8 mouse cellular contexts compared by ENCODE assay signal in the genomic region with DNA sequence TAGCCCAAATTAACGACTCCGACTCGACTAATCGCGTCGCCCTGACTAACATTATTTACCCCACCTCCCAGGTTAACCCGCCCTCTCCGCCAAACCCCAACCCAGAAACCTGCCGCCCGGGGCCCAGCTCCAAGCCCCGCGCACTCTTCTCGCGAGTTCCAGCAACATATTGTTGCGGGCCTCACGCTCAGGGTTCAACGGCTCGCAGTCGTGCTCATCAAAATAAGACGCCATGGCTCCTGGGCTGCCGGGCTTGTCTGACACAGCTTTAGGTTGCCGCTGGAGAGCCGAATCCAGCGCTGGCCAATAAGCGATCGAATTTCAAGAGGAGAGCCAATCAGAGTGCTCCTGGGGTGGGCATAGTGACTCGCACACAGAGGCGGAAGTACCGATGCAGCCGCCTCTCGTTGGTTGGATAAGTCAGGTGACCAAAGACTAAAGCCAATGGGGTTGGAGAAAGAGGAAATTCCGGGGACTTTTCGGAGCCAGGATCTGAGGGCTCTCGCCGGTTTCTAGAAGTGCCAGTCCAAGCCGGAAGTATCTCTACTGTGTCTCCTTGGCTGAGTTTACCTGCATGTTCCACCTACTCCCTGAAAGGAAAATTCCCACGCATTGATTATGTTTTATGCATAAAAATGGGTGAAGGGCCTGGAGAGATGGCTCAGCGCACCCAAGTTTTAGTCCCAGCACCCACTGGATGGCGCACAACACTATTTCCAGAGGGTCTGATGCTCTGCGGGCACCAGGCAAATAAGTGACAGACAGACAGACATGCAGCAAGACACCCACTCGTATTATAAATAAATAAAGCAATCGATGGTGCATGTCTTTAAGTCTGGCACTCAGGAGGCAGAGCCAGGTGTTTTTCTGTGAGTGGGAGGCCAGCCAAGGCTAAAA. TPM values are rescaled to one million over a fixed set of nuclear protein-coding genes. Genes with fewer than 3 reads are reported as not detected.
DNase-seq lines count a peak whose midpoint lies in the region; ATAC-seq and TF ChIP-seq lines count a peak whose summit lies in the region.

No protein-coding gene starts in this region.

- no peaks in the 10 kb centered on the region for H3K27me3 ChIP-seq in G1E (ENCODE audit: insufficient read depth, low read length)
- H3K27me3 ChIP-seq in forebrain, embryonic 16.5 days (replicated peaks; ENCODE audit: control insufficient read depth, insufficient read depth, low read length): no peaks in the 10 kb centered on the region
- no peaks in the 10 kb centered on the region for H3K27me3 ChIP-seq in lung, embryonic 14.5 days (ENCODE audit: insufficient read depth, low read length)
- H3K27me3 ChIP-seq in thymus, adult 2 months (ENCODE audit: control insufficient read depth, insufficient read depth, low read length): no peaks in the 10 kb centered on the region

- H3K9ac ChIP-seq in forebrain, embryonic 16.5 days (replicated peaks; ENCODE audit: low read depth, low read length): peak overlapping the region; percentile 67
- peak overlapping the region; percentile 78 for H3K9ac ChIP-seq in lung, embryonic 14.5 days

- H3K4me1 ChIP-seq in G1E (ENCODE audit: insufficient read depth, low read depth, low read length): peaks cover 72% of the 10 kb centered on the region
- peaks cover 21% of the 10 kb centered on the region for H3K4me1 ChIP-seq in forebrain, embryonic 16.5 days (replicated peaks; ENCODE audit: control insufficient read depth, insufficient read depth, low read length)
- 0 out of 2 replicates have a peak, but pooled peaks cover 4% of the 10 kb centered on the region for H3K4me1 ChIP-seq in lung, embryonic 14.5 days (ENCODE audit: insufficient read depth)
- H3K4me1 ChIP-seq in olfactory bulb, adult 2 months (ENCODE audit: control insufficient read depth, insufficient read depth, low read length): peaks cover 11% of the 10 kb centered on the region
- H3K4me1 ChIP-seq in thymus, adult 2 months (replicated peaks; ENCODE audit: control insufficient read depth, insufficient read depth, low read length): peaks cover 11% of the 10 kb centered on the region

- peak overlapping the region; percentile 68 for H3K27ac ChIP-seq in forebrain, embryonic 16.5 days (ENCODE audit: low read length)
- peak overlapping the region; percentile 90 for H3K27ac ChIP-seq in layer of hippocampus, adult 2 months
- H3K27ac ChIP-seq in lung, embryonic 14.5 days (ENCODE audit: low read depth): peak overlapping the region; percentile 80
- H3K27ac ChIP-seq in olfactory bulb, adult 2 months (ENCODE audit: insufficient read depth, low read depth, low read length): peak overlapping the region; percentile 63; the same call in 1 of the 2 replicates
- peak overlapping the region; percentile 79 for H3K27ac ChIP-seq in thymus, adult 2 months (ENCODE audit: control insufficient read depth, insufficient read depth, low read length)

- WGBS in forebrain, embryonic 16.5 days: under 1% methylated on average over 42 of the region's 42 CpGs
- under 1% methylated on average over 42 of the region's 42 CpGs for WGBS in lung, embryonic 14.5 days
- WGBS in olfactory bulb, adult 2 months: under 1% methylated on average over 42 of the region's 42 CpGs
- WGBS in thymus, adult 2 months: under 1% methylated on average over 42 of the region's 42 CpGs

- H3K36me3 ChIP-seq in G1E (replicated peaks): peaks cover 46% of the 10 kb centered on the region
- H3K36me3 ChIP-seq in forebrain, embryonic 16.5 days (ENCODE audit: control insufficient read depth, insufficient read depth): peaks cover 11% of the 10 kb centered on the region; the same call in 1 of the 2 replicates
- H3K36me3 ChIP-seq in lung, embryonic 14.5 days (ENCODE audit: insufficient read depth): peaks cover 28% of the 10 kb centered on the region
- peaks cover 13% of the 10 kb centered on the region; the same call in 1 of the 2 replicates for H3K36me3 ChIP-seq in thymus, adult 2 months (ENCODE audit: control insufficient read depth, insufficient read depth, low read length)

- TF ChIP-seq CTCF in G1E (IDR thresholded peaks at IDR 0.05; ENCODE audit: low read depth, low read length): no peak
- TF ChIP-seq CTCF in layer of hippocampus, adult 2 months (conservative IDR thresholded peaks at IDR 0.05): peak; percentile 67
- peak; percentile 40 for TF ChIP-seq CTCF in lung, embryonic 14.5 days (IDR thresholded peaks at IDR 0.05; ENCODE audit: low read depth)
- TF ChIP-seq CTCF in olfactory bulb, adult 2 months (IDR thresholded peaks at IDR 0.05; ENCODE audit: insufficient read depth, low read depth, low read length): 0 out of 2 replicates have a peak, but pooled peaks have one; percentile 26
- TF ChIP-seq CTCF in thymus, adult 2 months (IDR thresholded peaks at IDR 0.05; ENCODE audit: borderline replicate concordance, control insufficient read depth, extremely low read depth, insufficient read depth, low read length, poor library complexity): no peak

- DNase-seq in G1E (ENCODE audit: low spot score): peak; percentile 94
- peak; percentile 93 to 98 for DNase-seq in cerebellum, adult 18-20 months
- peak; percentile 92 to 94 for DNase-seq in heart, postnatal 36 days
- DNase-seq in layer of hippocampus, adult 2 months (ENCODE audit: low spot score in 2 of 2): peak; percentile 94 to 98
- DNase-seq in lung, embryonic 14.5 days: peak; percentile 98
- DNase-seq in thymus, adult 2 months: peak; percentile 97

- intact Hi-C loops in heart, postnatal 36 days (cut with DNase I): loop anchor here (2.0 kb wide), 2 partner anchors 16 to 44 kb away; no protein-coding TSS in a partner anchor

- H3K4me3 ChIP-seq in G1E (ENCODE audit: low read depth, low read length): peak overlapping the region; percentile 77
- H3K4me3 ChIP-seq in forebrain, embryonic 16.5 days (replicated peaks; ENCODE audit: low read length): peak overlapping the region; percentile 60
- H3K4me3 ChIP-seq in layer of hippocampus, adult 2 months: peak overlapping the region; percentile 82
- H3K4me3 ChIP-seq in lung, embryonic 14.5 days (ENCODE audit: low read depth, low read length): peak overlapping the region; percentile 82
- peak overlapping the region; percentile 82 for H3K4me3 ChIP-seq in olfactory bulb, adult 2 months (ENCODE audit: insufficient read depth, low read depth, low read length)
- H3K4me3 ChIP-seq in thymus, adult 2 months (ENCODE audit: control insufficient read depth, insufficient read depth, low read length): peak overlapping the region; percentile 70

- H3K4me2 ChIP-seq in forebrain, embryonic 16.5 days (ENCODE audit: low read length): peak overlapping the region; percentile 83
- H3K4me2 ChIP-seq in lung, embryonic 14.5 days: peak overlapping the region; percentile 86

- peak; percentile 85 for ATAC-seq in G1E (ENCODE audit: extremely low read depth, insufficient number of reproducible peaks, low FRiP score, poor library complexity, severe bottlenecking)
- ATAC-seq in forebrain, embryonic 16.5 days: peak; percentile 99
- peak; percentile 98 for ATAC-seq in lung, embryonic 14.5 days (ENCODE audit: insufficient read depth)

- H3K9me3 ChIP-seq in G1E (replicated peaks): no peaks in the 10 kb centered on the region
- H3K9me3 ChIP-seq in forebrain, embryonic 16.5 days (ENCODE audit: control insufficient read depth, low read length): no peaks in the 10 kb centered on the region
- no peaks in the 10 kb centered on the region for H3K9me3 ChIP-seq in lung, embryonic 14.5 days (ENCODE audit: low read depth, low read length)

- TF ChIP-seq POLR2A in olfactory bulb, adult 2 months (IDR thresholded peaks at IDR 0.05; ENCODE audit: insufficient read depth, low read depth, low read length): peak; percentile 89
- TF ChIP-seq POLR2A in thymus, adult 2 months (IDR thresholded peaks at IDR 0.05; ENCODE audit: control insufficient read depth, extremely low read depth, insufficient read depth, low read length, poor library complexity): peak; percentile 73

RNA-seq across cellular contexts. Expression of a gene that starts 4.4 kb away (rescaled TPM):
- total RNA-seq in G1E (2014; fragmentation: Nextera tagmentation): 238 and 244 TPM in 2 replicates
- total RNA-seq in G1E (2017): 153 and 179 TPM in 2 replicates
- 120 and 165 TPM in 2 replicates for polyA plus RNA-seq in G1E (2012)
- 127 and 139 TPM in 2 replicates for polyA plus RNA-seq in forebrain, embryonic 16.5 days (2015; fragmentation: Nextera tagmentation; extraction: Ambion mirVana)
- 10 to 100 TPM; 42.8 to 47.6 TPM for total RNA-seq in heart, postnatal 36 days (2021)
- total RNA-seq in layer of hippocampus, adult 2 months (2021): 10 to 100 TPM; 74.7 to 86.1 TPM
- 105 and 116 TPM in 2 replicates for polyA plus RNA-seq in lung, embryonic 14.5 days (2014; fragmentation: Nextera tagmentation; extraction: Ambion mirVana)
- not detected in 2 replicates for polyA plus RNA-seq in olfactory bulb, adult 2 months (2012; ENCODE audit: insufficient read depth, insufficient read length, low replicate concordance, missing spikeins)
- 90.7 and 98.9 TPM in 2 replicates for polyA plus RNA-seq in thymus, adult 2 months (2012; rRNA removed)

RNA-seq across cellular contexts. Expression of a gene that starts 7.1 kb away (rescaled TPM):
- 5.5 and 6.0 TPM in 2 replicates for total RNA-seq in G1E (2014; fragmentation: Nextera tagmentation)
- total RNA-seq in G1E (2017): 0.55 and 1.2 TPM in 2 replicates
- 5.1 and 5.6 TPM in 2 replicates for polyA plus RNA-seq in G1E (2012)
- polyA plus RNA-seq in forebrain, embryonic 16.5 days (2015; fragmentation: Nextera tagmentation; extraction: Ambion mirVana): 17.9 and 21.0 TPM in 2 replicates
- 10 to 100 TPM; 19.3 to 22.6 TPM for total RNA-seq in heart, postnatal 36 days (2021)
- total RNA-seq in layer of hippocampus, adult 2 months (2021): 10 to 100 TPM in 1 of 2 experiments, 1 to 10 TPM in 1; 9.6 to 11.3 TPM
- 10.3 and 10.4 TPM in 2 replicates for polyA plus RNA-seq in lung, embryonic 14.5 days (2014; fragmentation: Nextera tagmentation; extraction: Ambion mirVana)
- not detected in 2 replicates for polyA plus RNA-seq in olfactory bulb, adult 2 months (2012; ENCODE audit: insufficient read depth, insufficient read length, low replicate concordance, missing spikeins)
- polyA plus RNA-seq in thymus, adult 2 months (2012; rRNA removed): 14.4 and 19.4 TPM in 2 replicates

RNA-seq across cellular contexts. Expression of a gene that starts 15.3 kb away (rescaled TPM):
- total RNA-seq in G1E (2014; fragmentation: Nextera tagmentation): 71.0 and 74.9 TPM in 2 replicates
- 26.4 and 29.7 TPM in 2 replicates for total RNA-seq in G1E (2017)
- 33.9 and 34.7 TPM in 2 replicates for polyA plus RNA-seq in G1E (2012)
- polyA plus RNA-seq in forebrain, embryonic 16.5 days (2015; fragmentation: Nextera tagmentation; extraction: Ambion mirVana): 19.7 and 20.9 TPM in 2 replicates
- total RNA-seq in heart, postnatal 36 days (2021): 10 to 100 TPM in 1 of 2 experiments, 1 to 10 TPM in 1; 9.8 to 11.3 TPM
- 10 to 100 TPM; 17.4 to 19.0 TPM for total RNA-seq in layer of hippocampus, adult 2 months (2021)
- polyA plus RNA-seq in lung, embryonic 14.5 days (2014; fragmentation: Nextera tagmentation; extraction: Ambion mirVana): 25.5 and 29.7 TPM in 2 replicates
- polyA plus RNA-seq in olfactory bulb, adult 2 months (2012; ENCODE audit: insufficient read depth, insufficient read length, low replicate concordance, missing spikeins): not detected in 2 replicates
- 42.2 and 42.3 TPM in 2 replicates for polyA plus RNA-seq in thymus, adult 2 months (2012; rRNA removed)

RNA-seq across cellular contexts. Expression of a gene that starts 17.4 kb away (rescaled TPM):
- total RNA-seq in G1E (2014; fragmentation: Nextera tagmentation) (99.6 and 100 TPM in 2 replicates), G1E (2017) (116 and 119 TPM in 2 replicates)
- 26.3 and 29.7 TPM in 2 replicates for polyA plus RNA-seq in G1E (2012)
- 48.5 and 51.5 TPM in 2 replicates for polyA plus RNA-seq in forebrain, embryonic 16.5 days (2015; fragmentation: Nextera tagmentation; extraction: Ambion mirVana)
- total RNA-seq in heart, postnatal 36 days (2021): 10 to 100 TPM; 14.7 to 16.6 TPM
- 10 to 100 TPM; 31.0 to 32.5 TPM for total RNA-seq in layer of hippocampus, adult 2 months (2021)
- polyA plus RNA-seq in lung, embryonic 14.5 days (2014; fragmentation: Nextera tagmentation; extraction: Ambion mirVana): 69.0 and 73.7 TPM in 2 replicates
- polyA plus RNA-seq in olfactory bulb, adult 2 months (2012; ENCODE audit: insufficient read depth, insufficient read length, low replicate concordance, missing spikeins): not detected in 2 replicates
- polyA plus RNA-seq in thymus, adult 2 months (2012; rRNA removed): 35.6 and 40.3 TPM in 2 replicates

RNA-seq across cellular contexts. Expression of a gene that starts 17.9 kb away (rescaled TPM):
- total RNA-seq in G1E (2014; fragmentation: Nextera tagmentation) (187 and 244 TPM in 2 replicates), G1E (2017) (163 and 182 TPM in 2 replicates)
- 133 and 183 TPM in 2 replicates for polyA plus RNA-seq in G1E (2012)
- 10.5 and 12.6 TPM in 2 replicates for polyA plus RNA-seq in forebrain, embryonic 16.5 days (2015; fragmentation: Nextera tagmentation; extraction: Ambion mirVana)
- total RNA-seq in heart, postnatal 36 days (2021): 10 to 100 TPM; 67.4 to 72.6 TPM
- total RNA-seq in layer of hippocampus, adult 2 months (2021): 1 to 10 TPM; 3.9 to 4.6 TPM
- polyA plus RNA-seq in lung, embryonic 14.5 days (2014; fragmentation: Nextera tagmentation; extraction: Ambion mirVana): 31.0 and 31.2 TPM in 2 replicates
- not detected in 2 replicates for polyA plus RNA-seq in olfactory bulb, adult 2 months (2012; ENCODE audit: insufficient read depth, insufficient read length, low replicate concordance, missing spikeins)
- 18.2 and 24.0 TPM in 2 replicates for polyA plus RNA-seq in thymus, adult 2 months (2012; rRNA removed)

Comparison
In these comparisons a context has a peak if more than half of its experiments do, and no peak if none do; other contexts are left out.
1. Peak in every context shown above with its lines: DNase-seq, ATAC-seq, H3K4me3 ChIP-seq and H3K27ac ChIP-seq.
2. CTCF ChIP-seq: peak in layer of hippocampus, adult 2 months (single experiment), lung, embryonic 14.5 days (single experiment) and olfactory bulb, adult 2 months (single experiment); none in G1E (single experiment) and thymus, adult 2 months (single experiment).